Mouse (Mus musculus) embryonic facial prominence, embryonic 14.5 days (tissue): ENCODE data around the gene Hnrnpa1. TPM values are rescaled to one million over a fixed set of nuclear protein-coding genes. Genes with fewer than 3 reads are reported as not detected.

Experiments
- ATAC-seq: fragments of 200-750 bp; cut with Nextera tagmentation; 2 replicates; pipeline ENCODE4 v1.8.0; 2017; ENCODE audit warnings: low read depth, moderate number of reproducible peaks, moderate TSS enrichment
- DNase-seq: peaks from one replicate; pipeline ENCODE4 v3.0.0-alpha.2; 2015; ENCODE audit warnings: low spot score
- H3K27ac ChIP-seq: fragments of 300-500 bp; sonication (generic); replicated peaks from 2 replicates; pipeline ENCODE4 v1.5.1; 2014; ENCODE audit warnings: low read depth, mild to moderate bottlenecking, low read length, moderate library complexity
- H3K27me3 ChIP-seq: fragments of 300-500 bp; sonication (generic); replicated peaks from 2 replicates; pipeline ENCODE4 v1.6.1; 2014; ENCODE audit warnings: low read length; ENCODE audit not compliant: control insufficient read depth, insufficient read depth
- H3K36me3 ChIP-seq: fragments of 300-500 bp; sonication (generic); 2 replicates; pipeline ENCODE4 v1.6.1; 2014; ENCODE audit warnings: low read length, mixed read lengths; ENCODE audit not compliant: control insufficient read depth, insufficient read depth
- H3K4me1 ChIP-seq: fragments of 300-500 bp; sonication (generic); 2 replicates; pipeline ENCODE4 v1.6.1; 2014; ENCODE audit warnings: antibody characterized with exemption, low read length; ENCODE audit not compliant: control insufficient read depth, insufficient read depth
- H3K4me2 ChIP-seq: fragments of 300-500 bp; sonication (generic); 2 replicates; pipeline ENCODE4 v1.6.1; 2014; ENCODE audit warnings: low read depth, mild to moderate bottlenecking, low read length, moderate library complexity, mixed read lengths
- H3K4me3 ChIP-seq: fragments of 300-500 bp; sonication (generic); 2 replicates; pipeline ENCODE4 v1.5.1; 2014; ENCODE audit warnings: low read depth, mild to moderate bottlenecking, low read length
- H3K9ac ChIP-seq: fragments of 300-500 bp; sonication (generic); 2 replicates; pipeline ENCODE4 v1.6.1; 2014; ENCODE audit warnings: low read depth, mild to moderate bottlenecking, low read length, moderate library complexity, mixed read lengths
- H3K9me3 ChIP-seq: fragments of 300-500 bp; sonication (generic); 2 replicates; pipeline ENCODE4 v1.6.1; 2016; ENCODE audit warnings: low read length; ENCODE audit not compliant: control insufficient read depth
- WGBS: fragments of 180-500 bp; shearing (Covaris S2); extraction: QIAGEN DNeasy Blood & Tissue Kit; methylation state at CpG from one replicate; pipeline ENCODE4 v1.1.7; 2014; 5-methylcytosine and 5-hydroxymethylcytosine counted together
- microRNA counts: library from miRNA; unstranded; fragments of <30 nt; microRNA quantifications from one replicate; lab custom pipeline; 2017
- microRNA-seq: library from miRNA; unstranded; fragments of <30 nt; microRNA quantifications from one replicate; pipeline ENCODE4, GENCODE M21; 2016; ENCODE audit warnings: borderline number of aligned reads
- polyA plus RNA-seq: library from polyadenylated mRNA; unstranded; fragments of >200 nt; fragmentation: Nextera tagmentation; extraction: Ambion mirVana; gene quantifications from 2 replicates; pipeline ENCODE4 v1.2.1, GENCODE M21; 2014

Gene Hnrnpa1
- polyA plus RNA-seq, 1 experiment from 2014 or later, result 573 TPM

DNA sequence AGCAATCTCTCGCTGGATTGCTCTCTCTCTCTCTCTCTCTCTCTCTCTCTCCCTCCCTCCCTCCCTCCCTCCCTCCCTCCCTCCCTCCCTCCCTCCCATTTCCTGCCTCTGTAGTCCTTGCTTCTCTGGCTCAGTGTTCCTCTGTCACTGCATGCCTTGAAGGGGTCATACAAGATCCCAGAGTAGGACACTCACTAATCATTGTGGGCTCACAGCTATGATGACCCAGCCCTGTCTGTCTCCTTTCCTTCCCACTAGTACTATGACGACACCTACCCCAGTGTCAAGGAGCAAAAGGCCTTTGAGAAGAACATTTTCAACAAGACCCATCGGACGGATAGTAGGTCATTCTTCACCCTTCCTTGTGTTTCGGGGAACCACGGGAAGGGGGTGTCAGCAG is 50.2 kb downstream of the Hnrnpa1 start:
- Histone ChIP-seq H3K36me3 (peaks cover 56% of the 10 kb centered on the region), H3K27ac (no peak overlapping the region), H3K4me3 (no peak overlapping the region), H3K9ac (no peak overlapping the region), H3K4me1 (peaks cover 11% of the 10 kb centered on the region), H3K4me2 (no peak overlapping the region), H3K27me3 (no peaks in the 10 kb centered on the region), H3K9me3 (no peaks in the 10 kb centered on the region)
- no peak for ATAC-seq
- 69% methylated on average over 6 of the region's 6 CpGs for WGBS
- no peak for DNase-seq

DNA sequence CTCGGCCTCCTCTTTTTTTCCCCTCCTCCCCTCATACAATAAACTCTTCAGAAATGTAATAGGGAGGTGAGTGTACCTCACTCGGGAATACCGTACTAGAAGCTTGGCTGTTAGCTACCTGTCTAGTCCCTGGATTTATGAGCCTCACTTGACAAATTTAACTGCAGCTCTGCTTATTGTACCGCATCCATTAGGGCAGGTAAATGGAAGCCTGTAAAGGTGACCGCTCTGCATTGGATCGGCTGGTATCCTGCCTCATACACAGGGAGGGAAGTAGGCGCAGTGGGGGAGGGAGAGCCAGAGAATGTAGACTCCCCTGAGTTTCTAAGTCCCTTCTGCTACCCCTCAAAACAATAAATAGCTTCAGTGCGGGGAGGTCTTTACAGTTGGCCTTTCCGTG is 50.6 kb downstream of the Hnrnpa1 start:
- no peak for DNase-seq
- no peak overlapping the region for H3K4me2 ChIP-seq
- H3K9ac ChIP-seq, result no peak overlapping the region
- 92% methylated on average over 9 of the region's 9 CpGs for WGBS
- no peak for ATAC-seq
- H3K36me3 ChIP-seq, result peaks cover 57% of the 10 kb centered on the region
- H3K4me1 ChIP-seq, result peaks cover 11% of the 10 kb centered on the region
- H3K27ac ChIP-seq, result no peak overlapping the region
- H3K9me3 ChIP-seq, result no peaks in the 10 kb centered on the region
- no peaks in the 10 kb centered on the region for H3K27me3 ChIP-seq
- H3K4me3 ChIP-seq, result no peak overlapping the region

DNA sequence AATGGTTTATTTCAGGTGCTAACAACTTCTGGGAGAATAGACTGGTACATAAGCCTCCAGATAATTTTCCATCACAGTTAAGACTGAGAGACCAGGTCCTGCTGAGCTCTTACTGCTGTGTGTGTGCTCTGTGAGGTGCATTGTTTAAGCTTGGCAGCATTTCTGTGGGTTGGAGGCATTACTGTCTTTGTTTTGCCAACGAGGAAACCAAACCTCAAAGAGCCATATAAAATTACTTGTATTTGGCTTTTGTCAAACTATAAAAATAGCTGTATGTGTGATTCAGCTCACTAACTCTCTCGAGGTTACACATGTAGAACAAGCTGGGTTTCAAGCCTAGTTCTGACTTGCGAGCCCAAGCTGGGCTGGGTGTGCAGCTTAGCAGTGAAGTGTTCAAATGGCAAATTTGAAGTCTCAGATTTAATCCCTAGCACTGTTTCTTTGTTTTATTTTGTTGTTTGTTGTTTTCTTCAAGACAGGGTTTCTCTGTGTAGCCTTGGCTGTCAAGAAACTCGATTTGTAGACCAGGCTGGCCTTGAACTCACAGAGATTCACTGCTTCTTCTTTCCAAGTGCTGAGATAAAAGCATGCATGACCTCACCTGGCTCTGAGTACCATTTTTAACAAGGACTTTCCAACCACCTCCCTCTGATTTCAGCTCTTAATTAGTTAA is 52.6 kb downstream of the Hnrnpa1 start:
- Histone ChIP-seq H3K4me3 (no peak overlapping the region), H3K9me3 (no peaks in the 10 kb centered on the region), H3K27me3 (no peaks in the 10 kb centered on the region), H3K9ac (no peak overlapping the region), H3K36me3 (peaks cover 66% of the 10 kb centered on the region), H3K4me1 (peaks cover 24% of the 10 kb centered on the region), H3K4me2 (no peak overlapping the region), H3K27ac (peak overlapping the region; percentile 24; the same call in 1 of the 2 replicates)
- 63% methylated on average over 4 of the region's 4 CpGs for WGBS
- peak; percentile 67; the same call in 1 of the 2 replicates for ATAC-seq
- DNase-seq, result peak; percentile 75

DNA sequence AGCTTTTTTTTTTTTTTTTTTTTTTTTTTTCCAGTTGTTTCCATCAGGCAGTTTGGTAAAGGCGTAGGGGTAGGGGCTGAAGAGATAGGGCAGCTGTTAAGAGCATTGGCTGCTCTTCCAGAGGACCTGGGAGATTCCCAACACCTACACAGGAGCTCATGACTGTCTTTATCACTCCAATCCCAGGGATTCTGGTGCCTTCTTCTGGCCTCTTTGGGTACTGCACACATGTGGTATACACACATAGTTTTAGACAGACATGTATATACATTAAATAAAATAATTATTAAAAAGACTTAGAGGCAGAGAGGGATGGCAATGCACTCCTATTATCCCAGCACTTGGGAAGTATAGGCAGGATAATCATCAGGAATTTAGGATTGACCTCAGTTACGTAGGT is 53.1 kb downstream of the Hnrnpa1 start:
- H3K4me1 ChIP-seq, result peaks cover 29% of the 10 kb centered on the region

GRCm38 (mm10) chr15:103294649-103295048 is 54.4 kb downstream of the Hnrnpa1 start:
- H3K4me1 ChIP-seq, result peaks cover 42% of the 10 kb centered on the region
- 23% methylated on average over 2 of the region's 2 CpGs for WGBS
- ATAC-seq, result no peak; the same call in 1 of the 2 replicates
- no peak overlapping the region for H3K4me3 ChIP-seq
- peak; percentile 79 for DNase-seq
- H3K36me3 ChIP-seq, result peaks cover 76% of the 10 kb centered on the region
- H3K4me2 ChIP-seq, result no peak overlapping the region
- H3K9ac ChIP-seq, result no peak overlapping the region
- no peaks in the 10 kb centered on the region for H3K9me3 ChIP-seq
- no peaks in the 10 kb centered on the region for H3K27me3 ChIP-seq
- H3K27ac ChIP-seq, result peak overlapping the region; percentile 59; the same call in 1 of the 2 replicates

More for the DNA sequence above, 53.1 kb downstream of the Hnrnpa1 start:
- 0 out of 2 replicates have a peak overlapping the region, but pooled peaks have one; percentile 24 for H3K27ac ChIP-seq
- H3K36me3 ChIP-seq, result peaks cover 69% of the 10 kb centered on the region
- 93% methylated on average over 2 of the region's 2 CpGs for WGBS
- no peak overlapping the region for H3K9ac ChIP-seq
- DNase-seq (no peak), ATAC-seq (no peak)
- no peak overlapping the region for H3K4me3 ChIP-seq
- H3K9me3 ChIP-seq, result no peaks in the 10 kb centered on the region
- no peaks in the 10 kb centered on the region for H3K27me3 ChIP-seq
- no peak overlapping the region for H3K4me2 ChIP-seq

- DNase-seq (peak; percentile 62), ATAC-seq (peak; percentile 3; the same call in 1 of the 2 replicates)
- Histone ChIP-seq H3K27ac (peak overlapping the region; percentile 59), H3K4me3 (no peak overlapping the region), H3K9me3 (no peaks in the 10 kb centered on the region), H3K4me1 (peaks cover 54% of the 10 kb centered on the region), H3K36me3 (peaks cover 68% of the 10 kb centered on the region), H3K9ac (no peak overlapping the region), H3K27me3 (no peaks in the 10 kb centered on the region), H3K4me2 (no peak overlapping the region)
- 4% methylated on average over 5 of the region's 5 CpGs for WGBS
These were observed 55.6 kb downstream of the Hnrnpa1 start for GRCm38 (mm10) chr15:103295851-103296250.

MicroRNA genes within 50 kb of the gene (microRNA counts, 519-probe panel; counts per million panel counts)
- 3,031 counts per million, percentile 71 among the panel's probes with 10 or more counts for microRNA mmu-miR-148b (lab: Ali Mortazavi, UCI)

Small RNA genes lying within 50 kb of the gene (microRNA-seq; reads per million reads assigned to microRNA genes)
- gene Mir148b, result 328 reads per million, percentile 65 among the genes with 10 or more reads in this experiment

Other genes with a start within 250 kb of the Hnrnpa1 start
- 0.14 TPM in 1 of 2 replicates, not detected in the other for gene Hoxc8, start 249.8 kb upstream of the Hnrnpa1 start, polyA plus RNA-seq
- gene Hoxc6, start 242.2 kb upstream of the Hnrnpa1 start, polyA plus RNA-seq, result 0.25 and 0.93 TPM in 2 replicates
- gene Hoxc4, start 221.5 kb upstream of the Hnrnpa1 start, polyA plus RNA-seq, result 2.5 and 4.0 TPM in 2 replicates
- 14.9 and 18.4 TPM in 2 replicates for gene Smug1, start 73.3 kb upstream of the Hnrnpa1 start, polyA plus RNA-seq
- 112 and 126 TPM in 2 replicates for gene Cbx5, start 616 bp upstream of the Hnrnpa1 start, polyA plus RNA-seq
- gene Nfe2, start 18.0 kb downstream of the Hnrnpa1 start, polyA plus RNA-seq, result 2.1 and 2.5 TPM in 2 replicates
- gene Copz1, start 32.3 kb downstream of the Hnrnpa1 start, polyA plus RNA-seq, result 274 and 289 TPM in 2 replicates
- 0.13 and 0.47 TPM in 2 replicates for gene Gpr84, start 70.2 kb downstream of the Hnrnpa1 start, polyA plus RNA-seq
- 18.4 and 19.0 TPM in 2 replicates for gene Zfp385a, start 99.7 kb downstream of the Hnrnpa1 start, polyA plus RNA-seq
- 63.4 TPM in 2 replicates for gene Itga5, start 126.3 kb downstream of the Hnrnpa1 start, polyA plus RNA-seq
- gene Gtsf1, start 190.0 kb downstream of the Hnrnpa1 start, polyA plus RNA-seq, result not detected in 2 replicates
- gene Gtsf2, start 208.0 kb downstream of the Hnrnpa1 start, polyA plus RNA-seq, result not detected in 2 replicates
- 4.6 and 5.0 TPM in 2 replicates for gene Nckap1l, start 213.4 kb downstream of the Hnrnpa1 start, polyA plus RNA-seq